Mouse (Mus musculus): ENCODE results near the gene Atg101.
"Not testable (repeated sequence)": the region's sequence is repeated elsewhere in the genome, so short reads cannot be mapped to it uniquely, and the experiment has no call there.

Atg101 gene

DNA sequence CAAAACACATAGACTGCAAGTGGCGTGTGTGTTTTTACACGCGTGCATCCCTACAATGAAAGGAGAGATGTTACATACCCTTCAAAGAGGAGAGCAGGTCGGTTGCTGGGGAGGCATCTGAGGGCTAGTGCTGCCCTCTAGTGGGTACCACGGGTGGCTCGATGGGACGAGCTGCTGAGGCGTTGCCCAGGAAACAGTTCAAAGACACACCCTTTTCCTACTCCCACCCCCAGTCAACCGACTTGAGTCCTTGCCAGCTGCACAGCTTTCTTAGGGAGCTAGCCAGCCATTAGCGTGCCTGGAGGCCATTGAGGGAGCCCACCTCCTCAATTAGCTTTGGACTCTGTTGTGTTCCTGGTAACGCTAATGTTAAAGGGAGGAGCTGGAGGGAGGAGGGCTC is 31.8 kb downstream of the Atg101 start:
- peak; percentile 97 for DNase-seq (ENCODE audit: low spot score)

DNA sequence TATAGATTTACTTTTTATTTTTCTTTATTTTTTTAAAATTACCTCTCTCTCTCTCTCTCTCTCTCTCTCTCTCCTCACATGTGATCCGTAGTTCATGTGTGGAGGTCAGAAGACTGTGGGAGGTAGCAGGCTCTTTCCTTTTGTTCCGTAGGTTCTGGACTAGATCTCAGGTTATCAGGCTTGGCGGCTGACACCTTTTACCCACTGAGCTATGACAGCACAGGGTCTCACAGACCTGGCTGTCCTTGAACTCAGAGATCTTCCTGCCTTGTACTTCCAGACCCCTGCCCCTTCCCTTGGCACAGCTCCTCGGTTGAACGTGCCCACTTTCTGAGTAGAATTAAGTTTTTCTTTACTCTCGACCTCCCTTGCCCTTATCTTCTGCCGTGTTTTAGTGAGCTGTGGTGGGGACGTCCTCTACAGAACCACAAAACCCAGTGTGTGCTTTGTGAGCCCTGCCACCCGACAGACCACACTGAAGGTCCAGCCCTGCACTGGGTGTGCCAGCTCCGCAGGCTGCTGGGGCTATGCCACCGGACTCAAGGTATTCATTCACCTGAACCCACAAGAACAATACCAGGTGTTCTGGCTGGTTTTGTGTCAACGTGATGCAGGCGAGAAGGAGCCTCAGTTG is 32.3 kb downstream of the Atg101 start:
- DNase-seq (ENCODE audit: low spot score), result no peak

DNA sequence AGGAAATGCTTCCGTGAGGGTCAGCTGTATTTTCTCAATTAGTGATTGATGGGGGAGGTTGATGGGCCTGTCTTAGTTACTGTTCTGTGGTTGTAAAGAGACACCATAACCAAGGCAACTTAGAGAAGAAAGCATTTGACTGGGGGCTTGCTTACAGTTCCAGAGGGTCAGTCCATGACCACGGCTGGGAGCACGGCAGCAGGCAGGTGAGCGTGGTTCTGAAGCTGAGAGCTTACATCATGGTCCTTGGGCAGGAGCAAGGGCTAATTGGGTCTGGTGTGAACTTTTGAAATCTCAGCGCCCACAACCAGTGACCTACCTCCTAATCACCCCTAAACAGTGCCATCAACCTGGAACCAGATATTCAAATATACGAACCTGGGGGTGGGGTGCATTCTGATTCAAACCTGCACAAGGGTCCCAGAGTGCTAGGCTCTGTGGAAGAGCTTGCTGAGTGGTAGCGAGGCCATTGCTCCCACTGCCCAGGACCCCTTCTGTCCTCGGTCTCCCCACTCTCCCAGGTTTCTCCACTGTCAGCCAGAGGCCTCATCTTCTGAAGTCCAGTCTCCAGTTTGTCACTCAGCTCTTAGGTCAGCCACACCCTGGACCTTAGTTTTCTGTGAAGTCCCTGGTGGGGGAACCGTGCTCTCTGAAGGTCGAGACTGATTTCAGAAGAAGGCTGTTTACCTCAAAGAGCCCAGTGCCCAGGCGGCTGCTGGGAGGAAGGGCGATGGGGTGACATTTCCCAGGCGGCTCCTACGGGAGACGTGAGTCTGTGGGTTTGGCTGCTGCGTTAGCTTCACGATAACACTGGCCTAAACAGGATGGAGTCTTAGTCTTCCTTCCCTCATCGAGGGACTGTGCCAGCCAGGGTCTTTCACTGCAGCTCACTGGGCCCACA is 33.1 kb downstream of the Atg101 start:
- no peak for DNase-seq (ENCODE audit: low spot score)

DNA sequence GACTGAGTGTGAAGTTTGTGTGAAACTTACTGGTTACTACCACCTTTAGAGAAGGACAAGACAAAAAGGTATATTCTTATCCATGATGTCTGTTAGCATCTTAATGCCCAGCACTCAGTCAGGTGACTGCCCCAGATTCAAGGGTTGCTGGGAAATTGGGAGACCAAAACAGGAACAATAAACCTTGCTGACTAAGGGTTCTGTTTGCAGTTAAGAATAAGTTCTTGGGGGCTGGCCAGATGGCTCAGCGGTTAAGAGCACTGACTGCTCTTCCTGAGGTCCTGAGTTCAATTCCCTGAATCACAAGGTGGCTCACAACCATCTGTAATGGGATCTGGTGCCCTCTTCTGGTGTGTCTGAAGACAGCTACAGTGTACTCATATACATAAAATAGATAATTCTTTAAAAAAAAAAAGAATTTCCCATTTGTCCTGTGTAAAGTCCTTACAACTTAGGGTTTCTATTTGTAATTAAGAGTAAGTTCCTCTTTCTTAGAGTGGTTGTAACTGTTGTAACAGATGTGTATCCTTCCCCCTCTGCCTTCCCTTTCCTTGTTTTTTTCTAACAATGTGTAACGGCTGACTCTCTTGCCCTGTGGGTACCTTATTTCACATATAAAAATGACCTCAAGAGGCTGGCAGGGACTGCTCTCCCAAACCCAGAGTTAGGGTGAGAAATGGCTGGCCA is 33.9 kb downstream of the Atg101 start:
- DNase-seq (ENCODE audit: low spot score), result no peak

DNA sequence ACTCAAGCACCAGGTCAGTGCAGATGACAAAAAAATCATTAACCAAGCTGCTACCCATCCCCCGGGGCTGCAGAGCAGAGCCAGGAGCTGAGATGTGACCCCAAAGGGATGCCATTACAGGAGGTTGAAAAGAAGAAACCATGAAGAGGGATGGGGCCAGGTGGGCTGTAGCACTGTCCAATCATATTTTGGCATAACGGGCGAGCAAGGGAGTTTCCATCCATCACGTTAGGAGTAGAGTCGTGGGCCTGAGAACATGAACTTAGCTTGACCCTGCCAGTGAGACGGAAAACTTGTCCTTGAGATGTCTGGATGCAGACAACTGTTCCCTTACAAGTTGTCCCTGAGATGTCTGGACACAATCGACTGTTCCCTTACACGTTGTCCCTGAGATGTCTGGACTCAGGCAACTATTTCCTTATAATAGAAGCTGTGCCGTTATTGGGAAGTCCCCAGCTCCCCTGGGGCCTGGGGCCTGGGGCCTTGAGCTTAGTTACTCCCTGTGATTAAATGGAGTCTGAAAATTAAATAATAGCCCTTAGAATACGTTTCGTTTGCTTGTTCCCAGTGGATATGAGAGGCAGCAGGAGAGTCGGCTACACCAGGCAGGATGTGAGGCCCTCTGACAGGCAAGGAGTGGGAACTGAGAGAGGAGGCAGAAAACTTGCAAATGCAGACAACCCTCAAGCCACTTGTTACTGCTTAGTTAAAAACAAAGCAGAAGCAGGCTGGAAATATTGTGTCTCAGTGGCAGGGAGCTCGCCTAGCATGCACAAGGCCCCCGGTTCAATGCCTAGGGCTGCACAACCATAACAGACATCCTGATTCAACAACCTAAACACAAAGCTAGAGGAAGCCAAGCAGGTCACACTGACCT is 35.1 kb downstream of the Atg101 start:
- DNase-seq (ENCODE audit: low spot score), result peak; percentile 46

DNA sequence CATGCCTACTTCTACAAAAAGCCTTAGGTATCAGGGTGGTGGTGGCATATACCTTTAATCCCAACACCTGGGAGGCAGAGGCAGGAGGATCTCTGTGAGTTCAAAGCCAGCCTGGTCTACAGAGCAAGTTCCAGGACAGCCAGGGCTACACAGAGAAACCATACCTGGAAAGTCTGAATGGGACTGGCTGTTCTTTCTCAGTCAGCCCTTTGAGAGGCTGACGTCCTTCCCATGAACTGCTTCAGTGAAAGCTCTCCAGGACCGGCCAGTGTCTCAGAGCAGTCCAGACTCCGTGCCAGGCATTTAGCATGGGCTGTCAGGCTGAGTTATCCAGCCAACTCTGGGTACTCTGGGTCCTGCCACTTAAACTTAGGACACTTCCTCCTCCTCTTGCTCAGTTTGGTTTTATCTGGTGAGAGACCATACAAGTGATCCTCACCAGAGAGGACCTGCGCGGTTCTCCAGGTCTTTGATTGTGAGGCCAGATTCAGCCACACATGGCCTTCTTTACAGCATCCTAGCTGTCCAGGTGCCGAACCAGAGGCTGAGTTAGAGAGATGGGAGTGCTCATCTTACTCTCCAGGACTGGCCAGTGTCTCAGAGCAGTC is 36.0 kb downstream of the Atg101 start:
- DNase-seq (ENCODE audit: low spot score), result peak; percentile 48

DNA sequence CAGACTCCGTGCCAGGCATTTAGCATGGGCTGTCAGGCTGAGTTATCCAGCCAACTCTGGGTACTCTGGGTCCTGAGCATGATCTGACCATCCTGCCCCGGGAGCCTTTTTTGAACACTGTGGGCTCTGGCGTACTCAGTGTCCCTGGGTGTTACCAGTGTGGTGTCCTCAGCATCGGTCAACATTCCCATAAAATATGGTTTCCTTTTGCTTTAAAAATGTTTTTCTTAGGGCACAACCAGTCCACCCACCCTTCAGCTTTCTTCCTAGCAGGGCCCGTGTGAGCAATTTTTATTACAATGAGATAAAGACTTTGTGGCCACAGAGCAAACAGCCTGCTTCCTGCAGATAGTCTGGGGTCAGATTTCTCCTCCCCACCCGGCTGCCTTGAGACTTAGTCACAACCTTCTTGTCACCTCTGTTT is 36.6 kb downstream of the Atg101 start:
- no peak for DNase-seq (ENCODE audit: low spot score)

DNA sequence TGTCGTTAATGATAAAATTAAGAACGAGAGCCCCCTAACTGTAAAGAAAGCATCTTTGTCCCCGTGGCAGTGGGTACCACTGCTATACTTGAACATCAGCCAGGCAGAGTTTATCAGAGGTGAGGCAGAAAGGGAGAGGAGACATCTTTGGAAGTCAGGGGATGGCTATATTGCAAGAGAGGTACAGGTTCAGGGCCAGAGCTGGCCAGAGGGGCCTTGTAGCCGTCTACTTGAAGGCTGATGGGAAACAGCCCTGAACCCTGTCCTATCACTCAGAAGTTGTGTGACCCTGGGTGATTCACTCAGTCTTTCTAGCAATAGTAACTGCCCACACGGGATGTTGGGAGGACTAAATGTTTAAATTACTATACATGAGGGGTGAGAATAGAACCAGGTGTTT is 37.1 kb downstream of the Atg101 start:
- DNase-seq (ENCODE audit: low spot score), result no peak

DNA sequence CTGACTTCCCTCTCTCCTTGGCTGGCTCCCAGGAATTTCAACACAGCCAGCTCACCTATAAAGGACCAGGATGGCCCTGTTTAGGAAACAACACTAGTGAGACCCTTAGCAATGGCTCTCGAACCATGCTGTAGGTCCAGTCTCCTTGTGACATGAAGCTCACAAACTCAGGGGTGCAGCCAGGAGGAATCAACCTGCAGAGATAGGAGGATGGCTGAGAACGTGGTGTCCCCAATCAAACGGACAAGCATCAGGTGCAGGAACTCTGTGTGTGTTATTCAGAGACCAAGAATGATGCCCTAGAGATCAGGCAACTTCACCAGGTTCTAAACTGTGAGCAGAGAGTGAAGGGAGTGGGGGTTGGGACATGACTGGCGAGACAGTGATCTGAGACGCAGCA is 38.0 kb downstream of the Atg101 start:
- no peak for DNase-seq (ENCODE audit: low spot score)

DNA sequence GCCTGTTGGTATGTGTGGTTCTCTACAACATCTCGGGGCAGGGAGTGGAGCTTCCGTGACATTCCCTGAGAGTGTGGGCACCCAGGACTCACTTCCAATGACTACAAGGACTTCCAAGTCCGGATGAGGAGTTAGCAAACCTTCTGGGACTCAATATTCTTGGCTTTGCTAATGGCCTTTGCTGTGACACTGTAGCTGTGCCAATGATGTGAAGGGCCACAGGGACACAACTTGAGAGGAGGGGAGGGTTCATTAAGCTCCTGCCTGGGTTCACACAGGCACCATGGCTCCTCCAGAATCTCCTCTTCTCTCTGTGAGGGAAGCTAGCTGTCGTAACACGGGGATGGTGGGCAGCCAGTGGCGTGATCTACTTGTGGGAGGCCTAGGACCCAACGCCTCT is 38.6 kb downstream of the Atg101 start:
- DNase-seq (ENCODE audit: low spot score), result no peak

DNA sequence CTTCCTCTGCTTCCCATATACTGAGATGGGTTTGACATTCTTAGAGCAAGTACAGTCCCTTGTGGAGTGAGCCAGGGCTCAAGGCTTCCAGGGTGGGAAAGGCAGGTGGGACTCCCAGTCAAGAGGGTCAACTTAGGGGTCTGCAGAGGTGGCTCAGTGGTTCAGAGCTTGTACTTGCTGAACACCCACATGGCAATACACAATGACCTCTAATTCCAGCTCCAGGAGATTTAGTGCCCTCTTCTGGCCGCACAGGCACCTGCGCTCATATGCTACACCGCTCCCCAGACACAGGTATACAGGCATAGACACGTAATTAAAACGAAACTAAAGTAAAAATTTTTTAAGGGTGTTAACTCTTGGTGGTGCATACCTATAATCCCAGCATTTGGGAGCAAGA is 39.4 kb downstream of the Atg101 start:
- no peak for DNase-seq (ENCODE audit: low spot score)

DNA sequence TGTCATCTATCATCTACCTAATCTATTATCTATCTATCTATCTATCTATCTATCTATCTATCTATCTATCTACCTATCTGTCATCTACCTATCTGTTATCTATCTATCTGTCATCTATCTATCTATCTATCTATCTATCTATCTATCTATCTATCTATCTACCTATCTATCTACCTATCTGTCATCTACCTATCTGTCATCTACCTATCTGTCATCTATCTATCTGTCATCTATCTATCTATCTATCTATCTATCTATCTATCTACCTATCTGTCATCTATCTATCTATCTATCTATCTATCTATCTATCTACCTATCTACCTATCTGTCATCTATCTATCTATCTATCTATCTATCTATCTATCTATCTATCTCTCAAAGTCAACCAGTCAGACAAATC is 40.3 kb downstream of the Atg101 start:
- DNase-seq (ENCODE audit: low spot score), result not testable (repeated sequence)

DNA sequence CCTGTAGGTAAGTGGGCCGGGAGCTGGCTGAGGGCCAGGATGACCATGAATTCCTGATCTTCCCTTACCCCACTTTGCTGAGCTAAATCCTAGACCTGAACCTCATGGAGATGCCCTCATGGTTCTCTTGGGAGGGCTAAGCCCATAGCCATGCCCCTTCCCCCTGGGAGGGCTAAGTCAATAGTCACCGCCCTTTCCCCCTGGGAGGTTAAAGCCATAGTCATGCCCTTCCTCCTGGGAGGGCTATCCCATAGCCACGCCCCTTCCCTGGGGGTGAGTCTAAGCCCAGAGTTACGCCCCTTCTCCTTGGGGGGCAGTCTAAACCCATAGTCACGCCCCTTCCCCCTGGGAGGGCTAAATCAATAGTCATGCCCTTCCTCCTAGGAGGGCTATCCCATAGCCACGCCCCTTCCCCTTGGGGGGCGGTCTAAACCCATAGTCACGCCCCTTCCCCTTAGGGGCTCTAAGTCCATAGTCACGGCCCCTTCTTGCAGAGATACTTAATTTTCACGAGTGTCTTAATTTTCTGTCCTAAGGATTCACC is 42.0 kb downstream of the Atg101 start:
- DNase-seq (ENCODE audit: low spot score), result no peak

DNA sequence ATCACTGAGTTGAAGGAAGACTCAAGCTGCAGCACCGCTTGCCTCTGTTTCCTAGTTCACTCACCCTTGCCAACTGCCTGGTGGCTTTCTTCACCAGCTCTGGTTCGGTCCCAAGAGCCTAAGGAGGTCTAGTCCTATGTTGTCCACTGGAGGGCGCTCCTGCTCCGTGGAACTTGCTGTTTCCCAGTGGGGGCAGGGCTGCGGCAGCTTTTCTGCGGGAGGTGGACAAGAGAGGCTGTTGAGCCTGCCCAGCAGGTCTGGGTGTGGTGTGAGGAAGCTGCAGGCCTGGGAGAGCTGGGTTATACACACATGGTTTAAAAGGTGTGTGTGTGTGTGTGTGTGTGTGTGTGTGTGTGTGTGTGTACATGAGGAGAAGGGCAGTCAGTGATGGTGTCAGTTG is 43.2 kb downstream of the Atg101 start:
- DNase-seq (ENCODE audit: low spot score), result peak; percentile 87

DNA sequence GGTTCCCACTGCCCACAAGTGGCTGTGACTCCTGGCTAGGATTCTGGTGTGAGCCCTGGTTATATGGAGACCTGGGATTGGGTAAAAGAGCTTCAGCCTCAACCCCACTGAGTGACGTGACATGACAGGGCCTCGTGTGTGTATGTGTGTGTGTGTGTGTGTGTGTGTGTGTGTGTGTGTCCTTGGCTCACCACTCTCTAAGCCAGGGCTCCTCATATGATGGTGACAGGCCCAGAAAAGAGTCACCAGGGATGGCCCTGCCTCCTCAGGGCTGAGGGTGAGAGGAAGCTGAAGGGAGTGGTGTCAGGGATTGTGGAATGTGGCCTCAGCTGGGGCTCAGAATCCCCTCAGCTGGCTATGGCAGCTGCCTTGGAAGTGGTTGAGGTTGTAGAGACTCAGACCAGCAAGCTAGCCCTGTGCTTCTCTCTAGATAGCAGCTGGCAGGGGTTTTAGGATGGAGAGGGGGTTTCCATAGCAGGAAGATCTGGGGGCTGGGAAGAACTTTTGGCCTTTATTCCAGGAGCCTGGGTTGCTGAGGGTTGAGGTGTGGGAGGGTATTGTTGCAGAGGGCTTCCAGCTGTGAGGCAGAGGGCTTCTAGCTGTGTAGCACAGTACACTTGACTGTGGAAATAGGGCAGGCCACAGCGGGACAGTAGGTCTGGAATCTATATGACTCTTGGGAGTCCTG is 44.9 kb downstream of the Atg101 start:
- no peak for DNase-seq (ENCODE audit: low spot score)

DNA sequence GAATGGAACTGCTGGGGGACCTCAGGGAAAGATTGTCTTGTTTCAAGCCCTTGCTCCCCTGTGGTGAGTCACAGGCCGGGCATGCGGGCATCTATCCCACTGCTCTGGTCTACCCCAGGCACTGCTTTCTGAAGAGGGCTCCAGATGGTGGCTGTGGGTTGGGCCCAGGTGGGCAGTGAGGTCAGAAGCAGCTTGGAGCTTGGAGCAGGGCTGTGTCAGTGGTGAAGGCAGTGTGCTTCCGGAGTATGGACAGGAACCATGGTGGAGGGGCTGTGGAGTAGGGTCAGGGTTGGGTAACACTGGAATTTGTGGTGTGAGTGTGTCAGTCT is 45.5 kb downstream of the Atg101 start:
- DNase-seq (ENCODE audit: low spot score), result peak; percentile 42

DNA sequence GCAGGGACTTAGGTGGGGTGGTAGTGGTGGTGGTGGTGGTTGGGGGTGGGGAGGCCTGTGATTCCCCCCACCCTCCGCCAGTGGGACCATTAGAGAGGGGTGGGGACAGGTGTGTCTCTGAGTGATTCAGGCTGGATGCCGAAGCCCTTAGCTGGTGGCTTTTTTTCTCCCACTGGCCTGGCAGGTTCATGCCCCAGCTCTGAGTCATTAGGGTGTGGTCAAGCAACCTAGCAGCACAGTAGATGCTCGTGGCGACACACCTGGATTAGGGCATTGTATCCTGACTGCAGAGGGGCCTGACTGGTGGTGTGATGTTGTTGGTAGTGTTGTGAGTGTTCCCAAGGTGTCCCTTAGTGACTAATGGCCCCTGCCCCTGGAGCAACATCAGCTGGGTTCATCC is 47.0 kb downstream of the Atg101 start:
- no peak for DNase-seq (ENCODE audit: low spot score)

DNA sequence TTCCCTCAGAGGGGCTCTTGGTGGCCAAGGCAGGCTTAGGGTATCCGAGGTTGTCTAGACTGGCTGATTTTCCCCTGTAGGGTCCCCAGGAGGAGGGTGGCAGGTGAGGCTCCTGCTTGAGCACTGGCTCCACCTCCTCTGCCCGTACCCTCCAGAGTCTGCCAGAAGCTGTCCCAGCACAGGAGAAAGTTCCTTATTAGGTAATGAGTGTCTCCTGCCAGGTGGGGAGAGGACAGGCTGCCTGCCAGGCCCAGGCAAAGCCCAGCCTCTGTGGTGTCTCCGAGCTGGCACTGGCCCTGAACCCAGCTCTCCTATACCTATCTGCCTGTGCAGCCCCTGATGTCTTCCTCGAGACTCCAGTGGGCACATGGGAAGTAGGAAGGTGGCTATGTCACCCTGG is 48.3 kb downstream of the Atg101 start:
- no peak for DNase-seq (ENCODE audit: low spot score)

DNA sequence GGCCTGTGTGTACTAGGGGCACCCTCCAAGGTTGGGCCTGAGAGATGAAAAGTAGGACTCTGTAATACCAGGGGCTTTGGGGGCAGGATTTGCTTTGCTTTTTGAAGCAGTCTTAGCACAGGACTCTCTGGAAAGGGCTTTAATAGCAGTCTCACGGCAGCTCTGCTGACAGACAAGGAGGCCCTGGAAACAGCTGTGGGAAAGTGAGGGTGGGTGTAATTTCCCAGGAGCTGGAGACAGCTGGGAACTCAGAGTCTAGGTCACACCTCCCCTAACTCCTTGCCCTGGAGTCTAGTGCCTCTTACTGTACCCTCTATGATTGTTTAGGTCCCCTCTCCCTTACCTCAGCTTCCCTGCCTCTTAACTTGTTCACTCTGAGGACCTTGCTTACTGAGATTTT is 49.1 kb downstream of the Atg101 start:
- DNase-seq (ENCODE audit: low spot score), result no peak

DNA sequence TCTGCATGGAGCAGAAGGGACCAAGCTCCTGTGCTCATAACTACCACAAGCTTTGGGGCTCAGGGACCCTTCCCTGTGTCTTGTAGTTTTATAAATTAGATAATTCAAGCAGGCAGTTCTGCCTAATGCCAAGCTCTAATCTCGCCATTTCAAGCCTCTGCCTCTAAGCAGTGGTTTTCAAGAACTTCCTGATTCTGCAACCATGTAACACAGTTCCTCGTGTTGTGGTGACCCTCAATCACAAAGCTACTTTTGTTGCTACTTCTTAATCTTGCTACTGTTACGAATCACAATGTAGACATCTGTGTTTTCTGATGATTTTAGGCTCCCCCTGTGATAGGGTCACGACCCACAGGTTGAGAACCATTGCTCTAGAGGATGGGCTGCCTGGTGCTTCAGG is 49.6 kb downstream of the Atg101 start:
- DNase-seq (ENCODE audit: low spot score), result no peak
